Mouse (Mus musculus): Measurements from ENCODE around the gene Ddx49. TPM values are rescaled to one million over a fixed set of nuclear protein-coding genes. Genes with fewer than 3 reads are reported as not detected.

Ddx49 gene
- polyA plus RNA-seq (2012; rRNA removed; ENCODE audit: low replicate concordance): 54.8 and 59.0 TPM in 2 replicates

GRCm38 (mm10) chr8:70302358-70302890 is at the start of gene Ddx49, which contains the start of gene Cope:
Gene Ddx49, minus strand, starts transcription at chr8:70302489.
Gene Cope, plus strand, starts transcription at chr8:70302518.

GRCm38 (mm10) chr8:70329124-70329834 is 27.0 kb upstream of the Ddx49 start, which contains the start of gene Gdf1:
Gene Gdf1, plus strand, starts transcription at chr8:70329817.

GRCm38 (mm10) chr8:70315624-70316510 is 13.6 kb upstream of the Ddx49 start, which contains the start of gene Cers1:
Gene Cers1, plus strand, starts transcription at chr8:70315775.

GRCm38 (mm10) chr8:70282603-70283135 is 19.6 kb downstream of the Ddx49 start, which contains the start of gene Homer3:
Gene Homer3, plus strand, starts transcription at chr8:70282827.

Other genes starting within 250 kb of the Ddx49 start
- 766 and 1,530 TPM in 2 replicates for gene Tm6sf2, start 229.6 kb downstream of the Ddx49 start, polyA plus RNA-seq (2012; rRNA removed; ENCODE audit: low replicate concordance)
- 1.7 and 3.7 TPM in 2 replicates for gene Hapln4, start 219.0 kb downstream of the Ddx49 start, polyA plus RNA-seq (2012; rRNA removed; ENCODE audit: low replicate concordance)
- gene Ncan, start 181.6 kb downstream of the Ddx49 start, polyA plus RNA-seq (2012; rRNA removed; ENCODE audit: low replicate concordance): 0.07 and 0.09 TPM in 2 replicates
- gene Nr2c2ap, start 171.2 kb downstream of the Ddx49 start, polyA plus RNA-seq (2012; rRNA removed; ENCODE audit: low replicate concordance): 8.5 and 9.3 TPM in 2 replicates
- gene Rfxank, start 163.3 kb downstream of the Ddx49 start, polyA plus RNA-seq (2012; rRNA removed; ENCODE audit: low replicate concordance): 32.6 and 33.8 TPM in 2 replicates
- gene Borcs8, start 163.0 kb downstream of the Ddx49 start, polyA plus RNA-seq (2012; rRNA removed; ENCODE audit: low replicate concordance): 47.0 and 48.5 TPM in 2 replicates
- 1.1 and 2.9 TPM in 2 replicates for gene Mef2b, start 162.8 kb downstream of the Ddx49 start, polyA plus RNA-seq (2012; rRNA removed; ENCODE audit: low replicate concordance)
- 107 and 159 TPM in 2 replicates for gene Tmem161a, start 130.1 kb downstream of the Ddx49 start, polyA plus RNA-seq (2012; rRNA removed; ENCODE audit: low replicate concordance)
- gene Slc25a42, start 90.2 kb downstream of the Ddx49 start, polyA plus RNA-seq (2012; rRNA removed; ENCODE audit: low replicate concordance): 27.1 and 34.5 TPM in 2 replicates
- gene Sugp2, start 68.3 kb downstream of the Ddx49 start, polyA plus RNA-seq (2012; rRNA removed; ENCODE audit: low replicate concordance): 15.5 and 19.1 TPM in 2 replicates
- gene Armc6, start 68.0 kb downstream of the Ddx49 start, polyA plus RNA-seq (2012; rRNA removed; ENCODE audit: low replicate concordance): 15.2 and 16.2 TPM in 2 replicates
- gene Homer3, start 19.7 kb downstream of the Ddx49 start, polyA plus RNA-seq (2012; rRNA removed; ENCODE audit: low replicate concordance): 6.9 and 10.9 TPM in 2 replicates
- 554 and 704 TPM in 2 replicates for gene Cope, start within 50 bp of the Ddx49 start, polyA plus RNA-seq (2012; rRNA removed; ENCODE audit: low replicate concordance)
- gene Cers1, start 13.3 kb upstream of the Ddx49 start, polyA plus RNA-seq (2012; rRNA removed; ENCODE audit: low replicate concordance): 0.33 and 1.1 TPM in 2 replicates
- gene Gdf1, start 27.3 kb upstream of the Ddx49 start, polyA plus RNA-seq (2012; rRNA removed; ENCODE audit: low replicate concordance): 0.98 and 0.99 TPM in 2 replicates
- 32.7 and 38.5 TPM in 2 replicates for gene Upf1, start 50.8 kb upstream of the Ddx49 start, polyA plus RNA-seq (2012; rRNA removed; ENCODE audit: low replicate concordance)
- gene Comp, start 71.1 kb upstream of the Ddx49 start, polyA plus RNA-seq (2012; rRNA removed; ENCODE audit: low replicate concordance): 0.12 and 0.51 TPM in 2 replicates
- gene Crtc1, start 137.1 kb upstream of the Ddx49 start, polyA plus RNA-seq (2012; rRNA removed; ENCODE audit: low replicate concordance): 12.2 and 17.8 TPM in 2 replicates
- 22.5 and 31.2 TPM in 2 replicates for gene Klhl26, start 174.5 kb upstream of the Ddx49 start, polyA plus RNA-seq (2012; rRNA removed; ENCODE audit: low replicate concordance)
- 2.5 TPM in 2 replicates for gene Tmem59l, start 184.9 kb upstream of the Ddx49 start, polyA plus RNA-seq (2012; rRNA removed; ENCODE audit: low replicate concordance)
- gene Crlf1, start 190.7 kb upstream of the Ddx49 start, polyA plus RNA-seq (2012; rRNA removed; ENCODE audit: low replicate concordance): 2.7 and 9.8 TPM in 2 replicates
- gene Rex1bd, start 204.3 kb upstream of the Ddx49 start, polyA plus RNA-seq (2012; rRNA removed; ENCODE audit: low replicate concordance): 137 and 190 TPM in 2 replicates
- 1,130 and 1,246 TPM in 2 replicates for gene Uba52, start 208.3 kb upstream of the Ddx49 start, polyA plus RNA-seq (2012; rRNA removed; ENCODE audit: low replicate concordance)
- 325 and 545 TPM in 2 replicates for gene Fkbp8, start 225.2 kb upstream of the Ddx49 start, polyA plus RNA-seq (2012; rRNA removed; ENCODE audit: low replicate concordance)
- gene Kxd1, start 225.5 kb upstream of the Ddx49 start, polyA plus RNA-seq (2012; rRNA removed; ENCODE audit: low replicate concordance): 64.0 and 85.0 TPM in 2 replicates
- 25.2 and 37.0 TPM in 2 replicates for gene Ell, start 237.0 kb upstream of the Ddx49 start, polyA plus RNA-seq (2012; rRNA removed; ENCODE audit: low replicate concordance)

Data from duodenum, adult 2 months (tissue).